Mouse (Mus musculus): ENCODE results near the gene Rhbdf1.

DNA sequence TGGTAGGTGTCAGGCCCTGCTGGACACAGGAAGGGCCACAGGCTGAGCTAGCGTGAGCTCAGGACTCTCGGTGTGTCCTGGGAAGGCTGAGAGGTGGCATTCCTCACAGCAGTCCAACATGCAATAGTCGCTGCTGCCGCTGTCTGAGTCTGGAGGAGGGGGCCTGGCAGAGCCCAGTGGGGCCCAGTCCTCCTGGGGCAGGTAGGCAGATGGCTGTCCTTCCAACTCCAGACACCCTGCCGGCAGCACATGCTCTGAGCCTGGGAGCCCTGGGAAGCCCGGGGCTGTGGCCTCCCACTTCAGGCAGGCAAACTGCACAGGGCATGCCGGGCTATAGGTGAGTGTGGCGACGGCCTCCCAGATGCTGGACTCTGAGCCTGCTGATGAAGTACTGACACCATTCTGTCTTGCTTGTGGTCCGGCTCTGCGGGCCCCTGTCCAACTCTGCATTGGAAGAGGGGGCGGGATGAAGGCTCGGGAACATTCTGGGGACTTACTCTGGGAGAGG, 31.4 kb downstream of the Rhbdf1 start:
- TF ChIP-seq CTCF (IDR thresholded peaks at IDR 0.05; ENCODE audit: borderline replicate concordance, extremely low read depth, insufficient read depth, insufficient read length) (no peak), POLR2A (IDR thresholded peaks at IDR 0.05; ENCODE audit: borderline replicate concordance, extremely low read depth, insufficient read depth, insufficient read length, poor library complexity, severe bottlenecking) (no peak)

Data from brain, embryonic 14.5 days (tissue).